Mouse (Mus musculus): ENCODE data around the gene Rnase12.

The Rnase12 gene

DNA sequence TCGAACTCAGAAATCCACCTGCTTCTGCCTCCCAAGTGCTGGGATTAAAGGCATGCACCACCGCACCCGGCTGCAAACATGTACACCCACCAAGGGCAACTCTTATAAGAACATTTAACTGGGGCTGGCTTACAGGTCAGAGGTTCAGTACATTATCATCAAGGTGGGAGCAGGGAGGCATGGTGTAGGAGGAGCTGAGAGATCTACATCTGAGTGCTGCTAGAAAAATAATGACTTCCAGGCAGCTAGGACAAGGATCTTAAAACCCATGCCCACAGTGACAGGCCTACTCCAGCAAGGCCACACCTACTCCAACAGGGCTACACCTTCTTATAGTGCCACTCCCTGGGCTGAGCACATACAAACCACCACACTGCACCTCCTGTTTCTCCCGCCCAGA lies 28.4 kb upstream of the Rnase12 start:
- no peak for ATAC-seq (ENCODE audit: insufficient number of reproducible peaks, low FRiP score, low TSS enrichment)

DNA sequence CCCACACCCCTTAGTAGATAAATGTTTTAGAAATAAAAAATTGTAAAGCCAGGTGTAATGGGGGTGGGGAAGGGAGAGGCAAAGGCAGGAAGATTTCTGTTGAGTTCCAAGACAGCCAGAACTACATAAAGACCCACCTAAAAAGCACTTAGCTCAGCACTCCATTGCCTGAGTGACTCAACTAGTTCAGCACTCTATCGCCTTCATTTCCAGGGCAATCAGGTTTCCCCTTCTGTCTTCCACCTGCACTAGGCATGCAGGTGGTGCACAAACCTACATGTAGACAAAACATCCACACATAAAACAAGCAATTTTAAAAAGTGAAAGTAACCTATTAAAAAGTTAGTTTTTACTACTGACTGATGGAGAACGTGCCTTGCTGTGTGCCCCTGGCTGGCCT lies 27.6 kb upstream of the Rnase12 start:
- ATAC-seq (ENCODE audit: insufficient number of reproducible peaks, low FRiP score, low TSS enrichment): no peak

DNA sequence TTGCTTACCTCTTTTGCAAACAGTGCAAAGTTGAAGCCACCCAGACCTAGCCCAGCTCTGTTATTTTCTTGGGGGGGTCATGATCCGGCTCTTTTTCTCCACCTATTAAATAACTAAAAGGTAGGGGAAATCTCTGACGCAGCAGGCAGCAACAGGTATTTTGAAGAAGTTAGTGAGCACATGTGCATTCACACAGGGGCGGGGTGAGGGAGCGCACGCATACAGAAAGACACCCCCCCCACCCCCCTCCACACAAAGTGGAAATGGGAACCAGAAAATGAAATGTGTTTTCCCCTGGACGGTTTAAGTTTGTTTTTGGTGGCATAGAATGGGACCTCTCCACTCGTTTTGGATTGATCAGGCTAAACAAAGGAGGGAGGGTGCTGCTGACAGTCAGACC lies 26.3 kb upstream of the Rnase12 start:
- no peak for ATAC-seq (ENCODE audit: insufficient number of reproducible peaks, low FRiP score, low TSS enrichment)

DNA sequence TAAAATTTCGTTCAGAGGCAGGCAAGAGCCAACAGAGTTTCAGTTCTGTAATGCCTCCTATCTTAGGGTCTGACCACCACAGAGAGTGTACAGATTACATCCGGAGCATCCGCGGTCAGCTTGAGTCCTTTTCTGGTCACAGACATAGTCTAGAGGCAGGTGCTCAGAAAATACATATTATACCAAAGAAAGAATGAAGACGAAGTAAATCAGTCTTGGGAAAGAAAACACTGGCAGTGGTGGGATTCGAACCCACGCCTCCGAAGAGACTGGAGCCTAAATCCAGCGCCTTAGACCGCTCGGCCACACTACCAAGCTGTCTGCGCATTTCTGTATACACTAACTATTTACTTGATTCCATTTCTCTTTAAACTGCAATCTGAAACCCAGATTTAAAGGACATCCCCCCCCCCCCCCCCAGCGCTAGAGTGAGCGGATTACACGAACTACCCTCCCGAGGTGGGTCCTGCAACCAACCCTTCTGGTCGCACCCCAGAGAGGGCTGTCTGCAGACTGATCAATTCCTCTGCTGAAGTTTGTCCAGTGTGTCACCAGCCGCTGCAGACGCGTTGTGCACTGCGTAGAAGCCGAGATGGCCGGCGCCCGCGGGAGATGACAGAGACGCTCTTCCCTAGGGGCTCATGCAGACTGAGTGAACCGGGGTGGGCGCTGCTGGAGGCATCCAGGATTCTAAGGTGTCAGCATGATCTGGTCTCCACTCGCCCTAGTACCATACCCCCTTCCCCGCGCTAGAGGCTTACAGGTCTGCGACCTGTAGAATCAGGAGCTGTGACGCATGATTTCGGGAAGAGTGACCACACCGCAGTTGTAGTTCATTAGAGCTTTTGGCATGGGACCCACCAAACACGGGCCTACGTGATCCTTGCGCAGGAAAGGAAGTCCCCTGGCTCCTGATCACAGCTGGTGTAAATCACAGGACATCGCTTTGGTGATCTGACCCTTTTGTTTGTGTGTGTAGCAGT lies 25.4 kb upstream of the Rnase12 start:
- peak; percentile 54; the same call in 1 of the 2 replicates for ATAC-seq (ENCODE audit: insufficient number of reproducible peaks, low FRiP score, low TSS enrichment)

DNA sequence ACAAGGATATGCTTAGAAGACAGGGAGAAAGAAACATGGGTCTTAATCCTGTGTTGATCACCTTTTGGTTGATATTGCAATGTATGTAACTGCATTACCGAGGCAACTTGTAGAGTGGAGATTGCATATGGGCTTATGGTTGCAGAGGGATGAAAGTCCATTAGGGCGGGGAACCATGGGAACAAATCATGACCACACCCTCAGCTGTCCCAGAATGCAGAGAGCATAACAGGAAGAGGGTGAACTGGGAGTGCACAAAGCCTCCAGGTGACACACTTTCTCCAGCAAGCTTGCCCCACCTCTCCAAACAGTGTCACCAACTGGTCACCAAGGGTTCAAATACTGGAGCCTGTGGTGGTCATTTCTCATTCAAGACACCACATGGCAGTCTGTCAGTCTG lies 23.6 kb upstream of the Rnase12 start:
- ATAC-seq (ENCODE audit: insufficient number of reproducible peaks, low FRiP score, low TSS enrichment): no peak

DNA sequence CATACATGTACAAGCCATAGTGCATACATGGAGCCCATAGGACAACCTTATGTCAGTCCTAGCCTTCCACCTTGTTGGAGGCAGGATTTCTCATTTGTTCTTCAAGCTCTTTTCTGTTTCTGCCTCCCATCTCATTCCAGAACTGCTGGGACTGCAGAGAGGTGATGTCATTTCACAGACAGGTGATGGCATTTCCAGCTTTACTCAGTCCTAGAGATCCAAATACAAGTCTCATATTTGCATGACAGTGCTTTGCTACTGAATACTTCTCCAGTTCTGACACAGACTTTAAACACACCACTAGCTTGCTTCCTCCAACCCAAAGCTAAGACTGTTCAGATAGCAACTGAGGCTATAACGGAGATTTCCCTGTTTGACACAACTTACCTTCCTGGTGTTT lies 21.7 kb upstream of the Rnase12 start:
- no peak for ATAC-seq (ENCODE audit: insufficient number of reproducible peaks, low FRiP score, low TSS enrichment)

DNA sequence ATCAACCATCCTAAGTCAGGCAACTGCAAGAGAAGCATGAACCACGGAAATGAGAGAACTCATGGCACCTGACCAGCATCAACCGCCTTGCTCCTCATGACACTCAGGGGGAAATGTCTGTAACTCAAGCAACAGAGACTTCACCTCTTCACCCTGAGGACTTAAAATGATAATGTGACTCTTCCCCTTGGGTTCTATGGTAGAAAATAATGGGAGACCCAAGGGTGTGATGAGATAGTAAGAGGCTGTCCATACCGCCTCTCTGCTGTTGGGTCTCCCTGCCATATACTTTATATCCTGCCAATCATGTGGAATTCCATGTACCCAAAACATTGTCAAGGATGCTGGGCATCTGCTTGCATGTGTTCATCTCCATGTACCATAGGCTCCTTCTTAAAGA lies 16.9 kb upstream of the Rnase12 start, which contains the start of gene Olfr750:
TSS of gene Olfr750 (minus strand) at position 101 of the 400 bp plus-strand sequence.
- ATAC-seq (ENCODE audit: insufficient number of reproducible peaks, low FRiP score, low TSS enrichment): no peak

DNA sequence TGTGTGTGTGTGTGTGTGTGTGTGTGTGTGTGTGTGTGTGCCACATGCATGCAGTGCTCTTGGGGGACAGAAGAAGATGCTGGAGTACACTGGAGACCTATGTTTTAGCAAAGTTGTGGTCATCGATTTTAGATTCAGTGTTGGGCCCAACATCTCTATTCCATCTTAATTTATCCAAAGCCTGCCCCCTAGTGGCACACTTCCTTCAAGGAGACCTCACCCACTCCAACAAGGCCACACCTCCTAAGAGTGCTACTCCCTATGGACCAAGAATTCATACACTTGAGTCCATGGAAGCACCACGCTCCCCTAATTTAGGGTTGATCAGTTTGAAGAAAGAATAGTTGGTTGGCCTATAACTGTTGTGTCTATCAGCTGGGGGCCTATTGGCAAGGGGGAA lies 12.2 kb upstream of the Rnase12 start:
- ATAC-seq (ENCODE audit: insufficient number of reproducible peaks, low FRiP score, low TSS enrichment): no peak

DNA sequence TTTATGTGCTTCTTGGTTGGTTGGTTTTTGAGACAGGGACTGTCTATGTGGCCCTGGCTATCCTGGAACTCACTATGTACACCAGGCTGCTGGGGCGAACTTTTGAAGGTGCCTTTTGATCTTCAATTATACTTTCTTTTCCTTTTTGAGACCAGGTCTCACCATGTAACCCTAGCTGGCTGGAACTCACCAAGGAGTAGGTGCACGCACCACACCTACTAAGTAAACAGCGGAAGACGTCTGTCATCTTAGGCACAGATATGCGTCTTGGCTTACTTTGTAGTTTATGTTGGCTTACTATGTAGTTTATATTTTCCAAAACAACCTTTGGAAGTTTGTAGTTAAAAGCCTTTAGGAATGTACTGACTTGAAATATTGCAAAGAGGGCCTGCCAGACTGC lies 11.5 kb upstream of the Rnase12 start:
- no peak for ATAC-seq (ENCODE audit: insufficient number of reproducible peaks, low FRiP score, low TSS enrichment)

DNA sequence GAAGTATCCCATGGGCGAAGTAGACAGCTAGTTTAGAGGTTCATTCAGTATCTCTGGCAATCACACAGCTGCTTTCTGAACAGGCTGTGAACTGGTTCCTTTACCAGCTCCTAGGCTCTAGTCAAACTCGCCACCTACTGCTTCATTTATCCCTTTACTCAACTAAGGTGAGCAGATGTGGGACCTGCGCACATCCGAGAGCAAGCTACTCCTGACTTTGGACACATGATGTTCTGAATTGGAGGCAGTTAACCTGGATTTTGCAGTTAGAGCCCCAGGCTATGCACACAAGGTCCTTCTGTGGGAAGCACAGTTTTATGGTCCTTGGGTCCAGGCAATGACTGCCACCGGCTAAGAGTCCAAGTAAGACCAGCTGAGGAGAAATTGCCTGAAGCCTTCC lies 3.3 kb upstream of the Rnase12 start:
- no peak for ATAC-seq (ENCODE audit: insufficient number of reproducible peaks, low FRiP score, low TSS enrichment)

DNA sequence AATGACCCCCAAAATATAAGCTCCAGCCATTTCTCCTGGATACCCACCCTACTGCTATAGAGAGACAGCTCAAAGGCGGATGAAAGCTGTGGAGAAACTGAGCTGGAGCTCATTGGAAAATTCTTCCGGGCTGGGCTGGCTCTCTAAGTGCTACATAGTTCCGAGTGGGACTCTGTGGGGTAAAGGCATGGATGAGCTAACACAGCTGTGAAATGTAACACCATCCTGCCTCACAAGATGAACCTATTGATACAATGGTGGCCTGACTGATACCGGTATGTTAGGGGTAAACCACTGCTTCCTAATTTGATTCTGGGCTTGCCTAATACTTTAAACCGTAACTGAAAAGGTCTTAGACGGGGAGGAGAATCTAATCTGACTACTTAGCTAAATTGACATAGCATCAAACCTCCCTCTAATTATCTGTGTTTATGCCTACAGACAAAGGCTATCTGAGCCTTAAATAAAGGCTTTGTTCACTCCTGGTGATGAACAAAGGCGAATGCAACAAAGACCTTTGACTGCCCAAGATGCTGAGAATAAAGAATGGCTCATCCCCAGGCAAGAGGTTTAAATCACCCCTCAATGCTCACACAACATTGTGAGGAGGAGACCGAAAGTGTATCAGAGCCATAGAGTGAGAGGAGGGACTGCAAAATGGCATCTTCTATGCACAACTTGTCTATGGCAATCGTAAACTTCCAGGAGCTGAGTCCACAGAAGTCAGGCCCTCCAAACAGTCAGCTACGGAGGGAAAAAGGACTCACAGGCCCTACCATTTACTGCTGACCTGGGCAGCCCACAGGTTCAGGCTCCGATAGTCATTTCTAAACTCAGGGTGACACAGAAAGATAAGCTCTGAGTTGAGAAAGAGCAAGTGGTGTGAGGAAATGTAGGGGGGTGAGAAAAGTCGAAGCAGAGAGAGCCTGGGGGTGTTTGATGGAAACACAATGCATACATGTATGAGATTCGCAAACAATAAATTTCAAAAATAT lies 2.9 kb downstream of the Rnase12 start:
- ATAC-seq (ENCODE audit: insufficient number of reproducible peaks, low FRiP score, low TSS enrichment): no peak

DNA sequence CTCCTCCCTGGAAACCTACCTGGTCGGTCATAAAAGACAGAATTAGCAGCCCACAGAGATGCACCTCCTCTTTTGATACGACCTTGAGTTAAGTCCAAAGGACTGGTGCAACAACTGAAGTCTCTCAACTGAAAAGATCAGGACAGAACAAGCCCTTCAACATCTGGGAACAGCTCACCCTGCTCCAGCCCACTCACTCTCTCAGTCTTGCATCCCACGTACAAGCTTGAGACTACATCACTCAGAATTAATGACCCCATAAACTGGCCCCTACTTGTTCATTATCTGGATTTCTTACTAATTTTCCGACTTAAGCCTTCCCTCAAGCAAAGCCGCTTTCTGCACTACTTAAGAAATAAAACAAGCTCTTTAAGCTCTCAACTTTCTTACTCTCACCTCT lies 4.3 kb downstream of the Rnase12 start:
- ATAC-seq (ENCODE audit: insufficient number of reproducible peaks, low FRiP score, low TSS enrichment): no peak

DNA sequence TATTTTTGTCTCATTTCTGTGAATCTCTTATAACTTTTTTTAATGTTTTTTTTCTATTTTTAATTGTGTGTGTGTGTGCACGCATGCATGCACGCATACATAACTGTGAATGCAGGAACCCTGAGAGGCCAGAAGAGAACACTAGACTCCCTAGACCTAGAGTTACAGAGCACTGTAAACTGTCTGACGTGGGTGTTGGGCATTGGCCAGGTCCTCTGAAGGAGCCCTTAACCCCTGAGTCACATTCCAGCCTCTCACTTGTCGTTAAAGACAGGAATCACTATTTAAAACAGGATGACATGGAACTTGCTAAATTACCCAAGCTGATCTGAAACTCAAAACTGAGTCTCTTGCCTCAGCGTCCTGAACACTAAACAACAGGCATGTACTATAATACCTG lies 5.5 kb downstream of the Rnase12 start:
- ATAC-seq (ENCODE audit: insufficient number of reproducible peaks, low FRiP score, low TSS enrichment): no peak

DNA sequence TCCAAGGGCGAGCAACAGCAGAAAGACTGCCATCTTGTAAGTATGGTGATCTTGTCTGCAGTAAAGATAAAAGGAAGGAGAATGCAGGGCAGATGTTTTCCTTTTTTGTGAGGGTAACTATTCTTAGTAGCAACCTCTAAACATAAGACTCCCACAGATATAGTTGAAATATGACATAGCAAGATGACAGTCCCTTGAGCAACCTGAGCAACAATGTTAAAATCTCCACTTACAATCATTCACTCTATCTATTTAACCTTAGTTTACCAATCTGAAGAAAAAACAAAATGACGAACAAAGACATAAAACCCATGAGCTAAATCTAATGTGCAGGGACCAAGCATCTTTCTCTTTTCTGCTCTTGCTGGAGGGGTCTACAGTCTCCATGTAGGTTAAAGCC lies 7.4 kb downstream of the Rnase12 start, which contains the start of gene Rnase11:
TSS of gene Rnase11 (minus strand) at position 101 of the 400 bp plus-strand sequence.
- ATAC-seq (ENCODE audit: insufficient number of reproducible peaks, low FRiP score, low TSS enrichment): no peak

DNA sequence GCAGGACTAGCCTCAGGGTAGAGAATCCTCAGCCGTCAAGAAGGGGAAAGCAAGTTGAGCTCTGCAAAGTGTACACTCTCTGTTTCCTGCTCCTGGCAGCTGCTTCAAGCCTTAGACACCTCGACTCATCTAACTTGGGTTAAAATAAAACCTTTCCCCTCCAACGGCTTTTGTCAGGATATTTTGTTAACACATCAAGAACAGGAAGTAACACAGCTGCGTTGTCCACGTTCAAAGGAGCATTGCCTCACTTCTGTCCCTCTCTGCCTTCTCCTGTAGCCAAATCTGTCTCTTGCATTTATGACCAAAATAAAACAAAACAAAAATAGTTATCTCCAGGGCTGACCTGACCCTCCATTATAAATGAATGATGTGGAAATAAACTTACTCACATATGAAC lies 9.6 kb downstream of the Rnase12 start:
- ATAC-seq (ENCODE audit: insufficient number of reproducible peaks, low FRiP score, low TSS enrichment): no peak

DNA sequence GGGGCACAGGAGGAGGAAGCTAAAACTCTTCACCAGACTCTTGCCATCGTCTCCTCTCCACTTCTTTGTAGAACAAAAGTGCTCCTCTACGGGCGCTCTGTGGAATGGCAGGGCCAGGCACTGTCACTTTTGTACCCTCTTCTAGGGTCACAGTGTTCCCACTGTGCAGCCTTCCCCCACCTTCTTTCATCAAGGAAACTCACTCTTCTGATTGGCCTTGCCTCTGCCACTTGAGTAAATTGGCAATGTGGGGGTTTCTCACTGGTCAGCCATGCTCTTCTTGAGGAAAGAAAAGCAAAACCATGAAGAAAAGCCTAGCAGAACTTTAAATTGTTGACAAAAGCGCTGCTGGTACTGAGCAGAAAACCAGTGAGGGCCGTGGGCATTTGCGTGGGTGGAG lies 15.7 kb downstream of the Rnase12 start, which contains the start of gene Rnase9:
TSS of gene Rnase9 (minus strand) at position 101 of the 400 bp plus-strand sequence.
- ATAC-seq (ENCODE audit: insufficient number of reproducible peaks, low FRiP score, low TSS enrichment): no peak

DNA sequence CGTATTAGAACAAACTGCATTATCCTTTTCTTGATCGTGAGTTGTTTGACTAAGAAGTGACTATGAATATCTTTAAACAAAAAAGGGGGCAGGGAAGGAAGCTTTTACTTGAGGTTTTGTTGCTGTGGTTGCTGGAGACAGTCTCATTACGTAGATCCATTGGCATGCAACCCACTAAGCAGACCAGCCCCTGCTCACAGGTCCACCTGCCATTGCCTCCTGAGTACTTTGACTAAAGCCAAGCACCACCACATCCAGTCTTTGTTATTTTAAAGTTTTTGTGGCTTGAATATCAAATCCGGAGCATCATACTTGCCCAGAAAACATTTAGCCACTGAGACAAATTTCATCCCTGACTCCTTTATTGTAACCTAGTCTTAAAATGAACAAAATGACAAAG lies 21.2 kb downstream of the Rnase12 start:
- no peak for ATAC-seq (ENCODE audit: insufficient number of reproducible peaks, low FRiP score, low TSS enrichment)

DNA sequence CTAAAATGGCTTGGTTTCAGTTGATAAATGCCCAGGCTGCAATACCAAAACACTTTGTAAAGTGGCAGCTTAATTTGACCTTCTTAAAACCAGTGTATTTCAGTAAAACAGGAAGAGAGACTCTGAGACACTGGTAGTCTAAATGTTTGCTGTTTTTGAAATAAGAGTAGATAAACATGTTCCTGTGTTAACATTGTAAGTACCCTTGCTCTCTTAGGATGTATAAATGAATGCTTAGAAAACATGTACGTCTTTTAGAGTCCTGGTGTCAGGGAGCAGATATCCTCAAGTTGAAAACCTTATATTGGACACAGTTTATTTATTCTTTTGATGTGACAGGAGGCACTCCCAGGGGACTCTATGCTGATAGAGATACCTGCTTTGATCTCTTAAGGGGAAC lies 22.3 kb downstream of the Rnase12 start:
- no peak for ATAC-seq (ENCODE audit: insufficient number of reproducible peaks, low FRiP score, low TSS enrichment)

DNA sequence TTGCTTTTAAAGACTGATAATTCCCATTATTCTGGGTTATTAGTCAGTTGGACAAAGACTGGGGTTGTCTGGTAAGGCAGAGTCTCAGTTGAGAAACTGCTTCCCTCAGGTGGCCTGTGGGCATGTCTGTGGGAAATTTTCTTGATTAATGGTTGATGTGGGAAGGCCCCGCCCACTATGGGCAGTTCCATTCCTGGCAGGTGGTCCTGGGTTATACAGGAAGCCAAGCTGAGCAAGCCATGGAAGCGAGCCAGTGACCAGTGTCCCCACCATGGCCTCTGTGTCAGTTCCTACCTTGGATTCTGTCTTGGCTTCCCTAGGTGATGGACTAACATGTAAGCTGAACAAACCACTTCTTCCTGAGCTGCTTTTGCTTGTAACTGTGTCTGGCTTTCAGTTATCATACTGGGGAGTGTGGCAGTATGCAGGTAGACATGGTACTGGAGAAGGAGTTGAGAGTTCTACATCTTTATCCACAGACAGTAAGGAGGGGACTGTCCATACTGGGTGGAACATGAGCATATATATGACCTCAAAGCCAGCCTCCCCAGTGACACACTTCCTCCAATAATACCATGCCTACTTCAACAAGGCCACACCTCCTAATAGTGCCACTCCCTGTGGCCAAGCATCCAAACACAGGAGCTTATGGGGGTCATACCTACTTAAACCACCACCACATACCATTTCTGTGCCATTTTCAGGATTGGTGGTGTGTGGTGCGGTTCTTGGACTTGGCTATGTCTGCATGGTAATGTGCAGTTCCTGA lies 29.9 kb downstream of the Rnase12 start:
- no peak for ATAC-seq (ENCODE audit: insufficient number of reproducible peaks, low FRiP score, low TSS enrichment)

Data from cerebellum, adult (tissue).